Comparison of ENCODE assay signal across 20 mouse cellular contexts in the genomic region with DNA sequence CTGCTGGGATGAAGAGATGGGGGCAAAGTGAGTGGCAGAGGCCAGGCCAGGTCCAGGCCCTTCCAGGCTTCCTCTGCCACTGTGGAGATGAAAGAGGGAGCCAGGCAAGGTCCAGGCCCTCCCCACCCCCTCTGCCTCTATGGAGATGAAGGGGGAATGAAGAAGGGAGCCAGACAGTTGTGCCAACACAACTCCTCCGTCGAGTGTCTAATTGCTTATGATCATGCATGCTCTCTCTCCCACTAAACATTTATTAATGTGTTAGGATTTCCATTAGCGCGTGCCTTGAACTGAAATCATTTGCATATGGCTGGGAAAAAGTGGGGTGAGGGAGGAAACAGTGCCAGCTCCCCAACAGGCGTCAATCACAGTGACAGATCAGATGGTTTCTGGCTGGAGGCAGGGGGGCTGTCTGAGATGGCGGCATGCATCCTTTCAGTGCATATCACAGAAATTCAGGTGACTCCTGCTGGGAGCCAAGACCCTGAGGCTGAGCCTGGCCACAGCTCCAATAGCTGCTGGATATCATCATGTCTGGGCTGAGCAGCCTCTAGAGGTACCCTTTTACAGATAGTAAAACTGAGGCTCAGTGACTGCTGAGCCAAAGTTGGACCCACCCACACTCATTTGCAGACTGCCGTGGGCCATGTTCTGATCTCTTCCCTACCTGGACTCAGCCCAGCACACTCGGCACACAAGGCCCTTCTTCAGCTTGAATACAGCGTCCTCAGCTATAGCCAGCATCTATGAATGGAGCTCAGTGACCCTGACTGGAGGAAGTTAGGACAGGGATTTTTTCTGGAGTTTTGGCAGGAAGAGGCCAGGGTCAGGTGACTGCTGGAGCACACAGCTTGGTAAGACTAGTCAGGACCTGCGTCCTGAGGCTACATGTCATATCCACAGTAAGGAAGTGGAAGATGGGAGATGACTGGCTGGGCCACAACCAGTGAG. TPM values are rescaled to one million over a fixed set of nuclear protein-coding genes. Genes with fewer than 3 reads are reported as not detected.
DNase-seq lines count a peak whose midpoint lies in the region; ATAC-seq lines count a peak whose summit lies in the region.
"Had no signal": no experiment of that assay in that cellular context is flagged by ENCODE, and none has a peak within 500 bp of the region (broad histone marks: within the 10 kb centered on the region; RNA-seq: fewer than 3 reads in every experiment).

No protein-coding gene starts in this region.

- no peak overlapping the region for H3K4me2 ChIP-seq in forebrain, embryonic 15.5 days (replicated peaks)
- no peak overlapping the region for H3K4me2 ChIP-seq in midbrain, embryonic 13.5 days (replicated peaks)
- H3K4me2 ChIP-seq: limb, embryonic 15.5 days; stomach, embryonic 15.5 days had no signal

- H3K27ac ChIP-seq in forebrain, embryonic 15.5 days (replicated peaks), result peak overlapping the region; percentile 88
- no peak overlapping the region for H3K27ac ChIP-seq in midbrain, embryonic 13.5 days
- H3K27ac ChIP-seq: limb, embryonic 15.5 days; stomach, embryonic 15.5 days had no signal

- no peaks in the 10 kb centered on the region for H3K36me3 ChIP-seq in forebrain, embryonic 15.5 days
- H3K36me3 ChIP-seq in midbrain, embryonic 13.5 days, result peaks cover 9% of the 10 kb centered on the region; the same call in 1 of the 2 replicates
- H3K36me3 ChIP-seq: limb, embryonic 15.5 days; stomach, embryonic 15.5 days had no signal

- 35% methylated on average over 10 of the region's 10 CpGs for WGBS in forebrain, embryonic 15.5 days
- 77% methylated on average over 10 of the region's 10 CpGs for WGBS in midbrain, embryonic 13.5 days

- no peak overlapping the region for H3K9ac ChIP-seq in forebrain, embryonic 15.5 days (replicated peaks)
- H3K9ac ChIP-seq in midbrain, embryonic 13.5 days (replicated peaks), result no peak overlapping the region
- H3K9ac ChIP-seq: limb, embryonic 15.5 days; stomach, embryonic 15.5 days had no signal

- intact Hi-C loops in gastrocnemius, postnatal 36 days (cut with DNase I), result no loop called here

- H3K9me3 ChIP-seq in forebrain, embryonic 15.5 days, result no peaks in the 10 kb centered on the region
- no peaks in the 10 kb centered on the region for H3K9me3 ChIP-seq in midbrain, embryonic 13.5 days
- H3K9me3 ChIP-seq: limb, embryonic 15.5 days; stomach, embryonic 15.5 days had no signal

- H3K27me3 ChIP-seq in forebrain, embryonic 15.5 days, result no peaks in the 10 kb centered on the region
- H3K27me3 ChIP-seq in midbrain, embryonic 13.5 days, result no peaks in the 10 kb centered on the region
- H3K27me3 ChIP-seq: limb, embryonic 15.5 days; stomach, embryonic 15.5 days had no signal

- ATAC-seq in forebrain, embryonic 15.5 days (replicated peaks), result peak; percentile 74
- ATAC-seq in midbrain, embryonic 13.5 days, result peak; percentile 35
- ATAC-seq: intestine, embryonic 16.5 days had no signal

- no peak overlapping the region for H3K4me3 ChIP-seq in forebrain, embryonic 15.5 days
- H3K4me3 ChIP-seq in midbrain, embryonic 13.5 days (replicated peaks), result no peak overlapping the region
- H3K4me3 ChIP-seq: limb, embryonic 15.5 days; stomach, embryonic 15.5 days had no signal

- peak; percentile 50 for DNase-seq in adrenal gland, postnatal 14 days
- no peak for DNase-seq in adrenal gland, adult 2 months
- peak; percentile 24 for DNase-seq in adipocyte (ENCODE audit: low spot score)
- DNase-seq in gastrocnemius, postnatal 25 days, result no peak
- DNase-seq in gastrocnemius, postnatal 36 days, result no peak
- DNase-seq in left cerebral cortex, adult 18-20 months (ENCODE audit: low spot score in 2 of 2), result no peak
- DNase-seq: cerebellum, postnatal 25 days; heart, adult 11 months; heart, postnatal 10 days; kidney, postnatal 25 days; lung, adult 2 months; thymus, postnatal 25 days had no signal

- peaks cover 32% of the 10 kb centered on the region for H3K4me1 ChIP-seq in forebrain, embryonic 15.5 days
- peaks cover 22% of the 10 kb centered on the region; the same call in 1 of the 2 replicates for H3K4me1 ChIP-seq in midbrain, embryonic 13.5 days (replicated peaks)

RNA-seq across cellular contexts. Expression of gene Rho, which starts 4.0 kb away (rescaled TPM):
- total RNA-seq in adrenal gland, postnatal 14 days (2021), result 0.56 and 0.74 TPM in 2 replicates
- under 1 TPM; 0.52 to 0.95 TPM for total RNA-seq in adrenal gland, adult 2 months (2021)
- 2.2 and 3.4 TPM in 2 replicates for polyA plus RNA-seq in adrenal gland, adult 2 months (2012; rRNA removed)
- polyA plus RNA-seq in forebrain, embryonic 15.5 days (2015; fragmentation: Nextera tagmentation; extraction: Ambion mirVana), result 0.09 and 0.19 TPM in 2 replicates
- polyA plus RNA-seq in midbrain, embryonic 13.5 days (2015; fragmentation: Nextera tagmentation; extraction: Ambion mirVana), result 0.05 and 0.21 TPM in 2 replicates
- total RNA-seq in gastrocnemius, postnatal 25 days (2021), result under 1 TPM in 1 of 2 experiments, not detected in 1; 0.20 TPM
- total RNA-seq in gastrocnemius, postnatal 36 days (2021), result not detected
- under 1 TPM; 0.63 to 0.70 TPM for total RNA-seq in left cerebral cortex, adult 18-20 months (2021)

RNA-seq across cellular contexts. Expression of gene H1foo, which starts 17.2 kb away (rescaled TPM):
- total RNA-seq in adrenal gland, postnatal 14 days (2021), result not detected in 2 replicates
- total RNA-seq in adrenal gland, adult 2 months (2021), result not detected
- not detected in 2 replicates for polyA plus RNA-seq in adrenal gland, adult 2 months (2012; rRNA removed)
- polyA plus RNA-seq in forebrain, embryonic 15.5 days (2015; fragmentation: Nextera tagmentation; extraction: Ambion mirVana), result not detected in 2 replicates
- polyA plus RNA-seq in midbrain, embryonic 13.5 days (2015; fragmentation: Nextera tagmentation; extraction: Ambion mirVana), result not detected in 2 replicates
- total RNA-seq in gastrocnemius, postnatal 25 days (2021), result not detected
- total RNA-seq in gastrocnemius, postnatal 36 days (2021), result not detected
- not detected for total RNA-seq in left cerebral cortex, adult 18-20 months (2021)
- total RNA-seq: adrenal gland, adult 18-20 months; heart, postnatal 10 days; layer of hippocampus, postnatal 14 days; megakaryocyte progenitor cell, adult 5-6 weeks had no signal
- polyA plus RNA-seq: intestine, embryonic 16.5 days; limb, embryonic 15.5 days; lung, adult 2 months; stomach, embryonic 15.5 days had no signal

Comparison
In these comparisons a context has a peak if more than half of its experiments do, and no peak if none do; other contexts are left out.
1. DNase-seq: peak in adrenal gland, postnatal 14 days (single experiment) and adipocyte (single experiment); none in adrenal gland, adult 2 months (single experiment), gastrocnemius, postnatal 25 days (single experiment), gastrocnemius, postnatal 36 days (0 of 2) and left cerebral cortex, adult 18-20 months (0 of 2).